Comparison of ENCODE assay signal across 38 mouse cellular contexts in the genomic region with DNA sequence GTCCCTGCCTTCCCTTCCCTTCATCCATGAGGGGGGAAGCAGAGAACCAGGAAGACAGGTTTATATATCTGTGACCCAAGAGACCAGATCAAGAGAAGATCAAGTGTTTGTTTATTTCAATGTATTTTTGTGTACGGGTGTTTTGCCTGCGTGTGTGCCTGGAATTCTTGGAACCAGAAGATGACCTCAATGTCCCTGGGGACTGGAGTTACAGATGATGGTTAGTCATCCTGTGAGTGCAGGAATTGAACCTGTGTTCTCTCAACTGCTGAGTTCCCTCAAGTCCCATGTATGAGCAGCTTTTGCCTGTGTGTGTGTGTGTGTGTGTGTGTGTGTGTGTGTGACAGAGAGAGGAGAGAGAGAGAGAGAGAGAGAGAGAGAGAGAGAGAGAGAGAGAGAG. TPM values are rescaled to one million over a fixed set of nuclear protein-coding genes. Genes with fewer than 3 reads are reported as not detected.
"Had no signal": no experiment of that assay in that cellular context is flagged by ENCODE, and none has a peak within 500 bp of the region (broad histone marks: within the 10 kb centered on the region; RNA-seq: fewer than 3 reads in every experiment).

No protein-coding gene starts in this region.

- H3K27ac ChIP-seq: limb, embryonic 10.5 days; limb, embryonic 12.5 days; limb, embryonic 13.5 days; limb, embryonic 15.5 days; liver, embryonic 12.5 days; liver, embryonic 13.5 days; liver, embryonic 14.5 days; liver, embryonic 15.5 days; lung, embryonic 15.5 days; macrophage; midbrain, embryonic 10.5 days; midbrain, embryonic 12.5 days; midbrain, embryonic 13.5 days; midbrain, embryonic 15.5 days; neural tube, embryonic 12.5 days had no signal

- H3K4me3 ChIP-seq: limb, embryonic 10.5 days; limb, embryonic 12.5 days; limb, embryonic 13.5 days; limb, embryonic 15.5 days; liver, embryonic 12.5 days; liver, embryonic 13.5 days; liver, embryonic 15.5 days; lung, embryonic 15.5 days; megakaryocyte, embryonic 14.5 days; midbrain, embryonic 10.5 days; midbrain, embryonic 12.5 days; midbrain, embryonic 13.5 days; midbrain, embryonic 15.5 days; myocyte; neural tube, embryonic 12.5 days had no signal

- DNase-seq: left cerebral cortex, postnatal 4 days; liver; liver, embryonic 13.5 days; liver, postnatal 0 days; lung, adult 18-20 months; lung, embryonic 14.5 days; lung, postnatal 10 days; lung, postnatal 14 days; lung, postnatal 36 days; lung, postnatal 4 days; midbrain, embryonic 14.5 days had no signal

RNA-seq across cellular contexts. Expression of a gene that starts 2.2 kb away (rescaled TPM):
- polyA plus RNA-seq: macrophage had no signal

RNA-seq across cellular contexts. Expression of a gene that starts 7.5 kb away (rescaled TPM):
- polyA plus RNA-seq: limb, embryonic 10.5 days; limb, embryonic 11.5 days; limb, embryonic 12.5 days; limb, embryonic 13.5 days; limb, embryonic 14.5 days; limb, embryonic 15.5 days; liver, adult 2 months; liver, embryonic 11.5 days; liver, embryonic 12.5 days; liver, embryonic 13.5 days; liver, embryonic 14.5 days; liver, embryonic 15.5 days; liver, embryonic 16.5 days; liver, postnatal 0 days; lung, embryonic 14.5 days; lung, embryonic 15.5 days; lung, embryonic 16.5 days; lung, postnatal 0 days; macrophage; midbrain, embryonic 10.5 days; midbrain, embryonic 11.5 days; midbrain, embryonic 12.5 days; midbrain, embryonic 13.5 days; midbrain, embryonic 14.5 days; midbrain, embryonic 15.5 days; midbrain, embryonic 16.5 days; midbrain, postnatal 0 days; neural tube, embryonic 11.5 days; neural tube, embryonic 12.5 days had no signal

RNA-seq across cellular contexts. Expression of a gene that starts 10.6 kb away (rescaled TPM):
- polyA plus RNA-seq: limb, embryonic 10.5 days; limb, embryonic 11.5 days; limb, embryonic 12.5 days; limb, embryonic 13.5 days; limb, embryonic 14.5 days; limb, embryonic 15.5 days; liver, adult 2 months; liver, embryonic 11.5 days; liver, embryonic 12.5 days; liver, embryonic 13.5 days; liver, embryonic 14.5 days; liver, embryonic 15.5 days; liver, embryonic 16.5 days; liver, postnatal 0 days; lung, embryonic 14.5 days; lung, embryonic 15.5 days; lung, embryonic 16.5 days; lung, postnatal 0 days; macrophage; midbrain, embryonic 10.5 days; midbrain, embryonic 11.5 days; midbrain, embryonic 12.5 days; midbrain, embryonic 13.5 days; midbrain, embryonic 14.5 days; midbrain, embryonic 15.5 days; midbrain, embryonic 16.5 days; midbrain, postnatal 0 days; myocyte; neural tube, embryonic 11.5 days; neural tube, embryonic 12.5 days had no signal

RNA-seq across cellular contexts. Expression of a gene that starts 11.9 kb away (rescaled TPM):
- polyA plus RNA-seq: macrophage had no signal
